Mouse (Mus musculus) hindbrain, postnatal 0 days (tissue): ENCODE data around the gene Cyp4f14. TPM values are rescaled to one million over a fixed set of nuclear protein-coding genes. Genes with fewer than 3 reads are reported as not detected.
A peak's percentile ranks its signal among the peaks of the same experiment; 100 is the strongest.

Experiments used
- ATAC-seq: fragments of 200-750 bp; cut with Nextera tagmentation; 2 replicates; pipeline ENCODE4 v1.8.0; 2017; ENCODE audit warnings: mild to moderate bottlenecking, moderate TSS enrichment, moderate library complexity
- DNase-seq: peaks from one replicate; pipeline ENCODE4 v3.0.0-alpha.2; 2015; ENCODE audit warnings: low spot score
- H3K27ac ChIP-seq: fragments of 300-500 bp; sonication (generic); 2 replicates; pipeline ENCODE4 v1.5.1; 2014; ENCODE audit warnings: mild to moderate bottlenecking
- H3K27me3 ChIP-seq: fragments of 300-500 bp; sonication (generic); 2 replicates; pipeline ENCODE4 v1.6.1; 2014; ENCODE audit warnings: low read length, mixed read lengths; ENCODE audit not compliant: insufficient read depth
- H3K36me3 ChIP-seq: fragments of 300-500 bp; sonication (generic); 2 replicates; pipeline ENCODE4 v1.6.1; 2014; ENCODE audit warnings: low read length, mixed read lengths; ENCODE audit not compliant: insufficient read depth
- H3K4me1 ChIP-seq: fragments of 300-500 bp; sonication (generic); 2 replicates; pipeline ENCODE4 v1.6.1; 2014; ENCODE audit warnings: antibody characterized with exemption, low read length, mixed read lengths; ENCODE audit not compliant: insufficient read depth
- H3K4me2 ChIP-seq: fragments of 300-500 bp; sonication (generic); 2 replicates; pipeline ENCODE4 v1.6.1; 2014; ENCODE audit warnings: low read depth, mild to moderate bottlenecking, low read length, moderate library complexity, mixed read lengths
- H3K4me3 ChIP-seq: fragments of 300-500 bp; sonication (generic); 2 replicates; pipeline ENCODE4 v1.5.1; 2014; ENCODE audit warnings: low read length
- H3K9ac ChIP-seq: fragments of 300-500 bp; sonication (generic); replicated peaks from 2 replicates; pipeline ENCODE4 v1.6.1; 2014; ENCODE audit warnings: mild to moderate bottlenecking, low read length, moderate library complexity, mixed read lengths
- H3K9me3 ChIP-seq: fragments of 300-500 bp; sonication (generic); 2 replicates; pipeline ENCODE4 v1.6.1; 2016; ENCODE audit warnings: low read length, mixed read lengths
- CTCF ChIP-seq: IDR thresholded peaks from 2 replicates; pipeline ENCODE4 v1.5.1; 2016; ENCODE audit warnings: antibody characterized with exemption, control low read depth, low read depth
- WGBS: fragments of 180-500 bp; shearing (Covaris S2); extraction: QIAGEN DNeasy Blood & Tissue Kit; methylation state at CpG from one replicate; pipeline ENCODE4 v1.1.7; 2014; 5-methylcytosine and 5-hydroxymethylcytosine counted together
- polyA plus RNA-seq: library from polyadenylated mRNA; unstranded; fragments of >200 nt; fragmentation: Nextera tagmentation; extraction: Ambion mirVana; gene quantifications from 2 replicates; pipeline ENCODE4 v1.2.1, GENCODE M21; 2015
- total RNA-seq: library from RNA; depleted of rRNA; stranded (reverse); fragments of >200 nt; gene quantifications from 2 replicates; pipeline ENCODE4 v1.2.3, GENCODE M21; 2014

The Cyp4f14 gene
- total and polyA plus RNA-seq, 2 experiments from 2014 or later, result 0.64 to 0.78 TPM

DNA sequence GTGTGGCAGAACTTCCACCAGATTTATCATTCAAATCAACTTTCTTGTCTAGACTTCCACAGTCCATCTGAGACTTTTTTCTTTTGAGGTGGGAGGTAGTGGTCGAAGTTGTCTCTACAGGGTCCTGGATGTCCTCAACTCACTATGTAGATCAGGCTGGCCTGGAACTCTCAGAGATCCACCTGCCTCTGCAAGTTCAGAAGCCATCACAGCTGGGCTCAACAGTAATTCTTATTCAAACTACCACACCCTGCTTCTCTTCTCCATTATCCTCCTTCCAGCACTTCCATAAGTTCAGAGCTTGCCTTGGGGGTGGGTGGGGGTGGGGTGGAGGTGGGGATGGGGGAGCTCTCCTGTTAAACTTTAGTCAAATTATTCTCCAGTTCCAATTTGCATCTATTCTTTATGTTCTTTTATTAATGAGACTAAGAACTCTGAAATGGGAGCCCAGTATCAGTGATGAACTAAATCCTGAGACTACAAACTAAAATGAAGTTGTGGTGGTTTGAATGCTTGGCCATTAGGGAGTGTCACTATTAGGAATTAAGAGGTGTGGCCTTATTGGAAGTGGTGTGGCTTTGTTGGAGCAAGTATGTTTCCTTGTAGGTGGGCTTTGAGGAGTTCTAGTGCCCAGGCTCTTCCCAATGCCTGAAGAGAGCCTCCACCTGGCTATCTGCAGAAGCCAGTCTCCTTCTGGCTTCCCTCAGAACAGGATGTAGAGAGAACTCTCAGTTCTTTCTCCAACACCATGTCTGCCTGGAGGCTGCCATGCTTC is 15.2 kb downstream of the Cyp4f14 start:
- no peak for TF ChIP-seq CTCF
- H3K9ac ChIP-seq, result no peak overlapping the region
- no peaks in the 10 kb centered on the region for H3K4me1 ChIP-seq
- DNase-seq (no peak), ATAC-seq (no peak)
- H3K27ac ChIP-seq, result no peak overlapping the region
- no peak overlapping the region for H3K4me3 ChIP-seq
- H3K4me2 ChIP-seq, result no peak overlapping the region
- WGBS, result 94% methylated on average over 1 of the region's 1 CpGs
- no peaks in the 10 kb centered on the region for H3K27me3 ChIP-seq
- no peaks in the 10 kb centered on the region for H3K9me3 ChIP-seq
- H3K36me3 ChIP-seq, result no peaks in the 10 kb centered on the region

DNA sequence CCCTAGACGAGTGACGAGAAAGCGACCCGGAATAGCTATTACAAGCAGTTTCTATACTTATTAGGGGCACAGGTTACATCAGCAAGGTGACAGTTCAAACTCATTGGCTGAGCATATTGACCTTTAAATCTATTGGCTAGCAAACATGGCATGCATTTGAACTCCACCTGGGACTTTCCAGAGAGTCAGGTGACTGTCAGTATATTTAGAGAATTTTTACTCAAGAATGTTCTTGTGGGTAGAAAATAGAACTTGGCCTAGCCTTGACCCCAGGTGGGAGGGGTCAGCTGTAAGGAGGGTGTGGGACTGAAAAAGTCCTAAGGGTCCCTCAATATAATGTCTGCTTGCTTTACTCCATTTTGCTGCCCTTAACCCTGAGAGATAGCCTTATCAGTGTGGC is 21.7 kb downstream of the Cyp4f14 start:
- no peaks in the 10 kb centered on the region for H3K27me3 ChIP-seq
- no peaks in the 10 kb centered on the region for H3K9me3 ChIP-seq
- no peak overlapping the region for H3K4me3 ChIP-seq
- no peak overlapping the region for H3K4me2 ChIP-seq
- H3K36me3 ChIP-seq, result no peaks in the 10 kb centered on the region
- no peak for DNase-seq
- no peak for ATAC-seq
- H3K9ac ChIP-seq, result no peak overlapping the region
- TF ChIP-seq CTCF, result no peak
- H3K4me1 ChIP-seq, result peaks cover 3% of the 10 kb centered on the region; the same call in 1 of the 2 replicates
- no peak overlapping the region for H3K27ac ChIP-seq
- 95% methylated on average over 4 of the region's 4 CpGs for WGBS

DNA sequence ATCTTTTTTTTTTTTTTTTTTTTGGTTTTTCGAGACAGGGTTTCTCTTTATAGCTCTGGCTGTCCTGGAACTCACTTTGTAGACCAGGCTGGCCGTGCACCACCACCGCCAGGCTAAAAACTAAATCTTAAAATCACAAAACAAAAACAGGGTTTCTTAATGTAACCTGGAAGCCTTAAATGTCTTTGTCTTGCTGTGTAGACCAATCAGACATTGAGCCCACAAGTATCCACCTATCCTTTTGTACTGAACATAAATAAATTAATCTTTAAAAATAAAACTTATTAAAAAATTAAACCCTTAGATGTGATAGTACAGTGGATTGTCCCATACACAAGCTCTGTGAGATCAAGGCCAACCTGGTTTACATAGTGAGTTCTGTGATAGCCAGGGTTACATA is 23.2 kb downstream of the Cyp4f14 start:
- no peak overlapping the region for H3K4me3 ChIP-seq
- ATAC-seq (no peak), DNase-seq (no peak)
- peaks cover 13% of the 10 kb centered on the region for H3K4me1 ChIP-seq
- no peak overlapping the region for H3K9ac ChIP-seq
- no peak overlapping the region for H3K4me2 ChIP-seq
- no peak for TF ChIP-seq CTCF
- H3K36me3 ChIP-seq, result no peaks in the 10 kb centered on the region
- H3K27me3 ChIP-seq, result no peaks in the 10 kb centered on the region
- WGBS, result 76% methylated on average over 3 of the region's 3 CpGs
- H3K27ac ChIP-seq, result no peak overlapping the region
- no peaks in the 10 kb centered on the region for H3K9me3 ChIP-seq

DNA sequence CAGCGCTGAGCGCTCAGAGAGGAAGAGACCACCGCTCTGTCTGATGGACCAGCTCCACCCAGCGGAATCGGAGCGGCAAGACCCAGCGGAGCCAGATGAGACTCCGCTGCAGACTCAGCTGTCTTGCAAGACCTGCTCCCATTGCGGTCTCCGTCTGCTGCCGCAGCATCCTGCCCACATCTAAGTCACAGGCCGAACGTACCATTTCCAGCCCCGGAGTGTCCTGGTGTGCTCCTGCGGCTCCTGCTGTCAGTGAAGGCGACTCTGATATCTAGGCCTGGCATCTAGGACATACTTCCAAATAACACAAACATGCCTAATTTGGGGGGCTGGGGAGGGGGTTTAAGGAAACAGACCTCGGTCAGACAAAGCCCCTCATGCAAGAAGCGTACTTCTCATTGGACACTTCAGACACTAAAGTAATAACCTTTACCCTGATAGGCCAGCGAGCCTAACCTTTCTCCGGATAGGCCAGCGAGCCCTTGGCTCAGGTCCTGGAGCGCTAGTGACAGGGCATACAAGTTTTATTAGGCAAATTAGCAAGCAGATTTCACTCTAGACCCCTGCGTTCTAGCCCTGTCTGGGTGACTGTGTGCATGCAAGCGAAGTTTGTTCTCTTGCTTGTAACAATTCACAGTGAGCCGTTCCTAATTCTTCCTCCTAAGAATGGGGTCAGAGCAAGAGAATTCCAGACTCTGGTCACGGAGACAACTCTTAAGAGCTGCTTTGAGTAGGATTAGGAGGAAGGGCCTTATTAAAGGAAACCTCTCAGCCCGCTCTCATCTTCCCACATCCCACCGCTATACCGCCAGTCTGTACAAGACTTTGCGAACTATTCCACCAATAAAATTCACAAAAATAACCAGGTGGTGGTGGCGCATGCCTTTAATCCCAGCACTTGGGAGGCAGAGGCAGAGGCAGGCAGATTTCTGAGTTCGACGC is 25.6 kb downstream of the Cyp4f14 start, which contains the start of gene Zfp870:
Gene Zfp870, minus strand, starts transcription at position 404 of the 942 bp plus-strand sequence.
- peak within 1 kb of the TSS; percentile 69 for H3K4me3 ChIP-seq
- H3K9me3 ChIP-seq, result no peaks in the 10 kb centered on the region
- WGBS, result 11% methylated on average over 33 of the region's 33 CpGs
- peak within 1 kb of the TSS; percentile 87 for H3K27ac ChIP-seq
- peak; percentile 99 for ATAC-seq
- peak within 1 kb of the TSS; percentile 72 for H3K9ac ChIP-seq
- no peaks in the 10 kb centered on the region for H3K36me3 ChIP-seq
- TF ChIP-seq CTCF, result peak; percentile 69
- peak within 1 kb of the TSS; percentile 89 for H3K4me2 ChIP-seq
- H3K27me3 ChIP-seq, result no peaks in the 10 kb centered on the region
- peak; percentile 95 for DNase-seq
- H3K4me1 ChIP-seq, result peaks cover 13% of the 10 kb centered on the region

DNA sequence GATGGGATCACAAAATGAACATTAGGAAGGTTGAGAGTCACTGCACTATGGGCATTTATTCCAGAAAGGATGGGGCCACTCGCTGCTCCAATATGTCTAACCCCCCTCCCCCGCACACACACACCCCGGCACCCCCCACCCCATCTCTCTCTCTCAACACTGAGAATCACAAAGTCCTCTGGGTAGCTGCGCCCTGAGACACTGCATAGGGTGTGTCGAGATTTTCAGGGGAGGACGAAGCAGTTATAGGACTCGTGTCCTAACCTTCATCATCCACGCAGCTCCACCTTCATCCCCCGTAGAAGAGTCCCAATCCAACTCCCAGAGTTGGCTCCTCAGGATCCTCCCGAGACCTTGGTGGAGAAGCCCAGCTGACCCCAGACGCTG is 26.3 kb downstream of the Cyp4f14 start:
- H3K4me2 ChIP-seq, result peak overlapping the region; percentile 89
- no peaks in the 10 kb centered on the region for H3K9me3 ChIP-seq
- ATAC-seq, result peak; percentile 60
- H3K36me3 ChIP-seq, result no peaks in the 10 kb centered on the region
- H3K9ac ChIP-seq, result peak overlapping the region; percentile 72
- no peak for DNase-seq
- WGBS, result 3% methylated on average over 11 of the region's 11 CpGs
- TF ChIP-seq CTCF, result no peak
- H3K27ac ChIP-seq, result peak overlapping the region; percentile 87
- no peaks in the 10 kb centered on the region for H3K27me3 ChIP-seq
- H3K4me1 ChIP-seq, result peaks cover 13% of the 10 kb centered on the region
- H3K4me3 ChIP-seq, result peak overlapping the region; percentile 69

DNA sequence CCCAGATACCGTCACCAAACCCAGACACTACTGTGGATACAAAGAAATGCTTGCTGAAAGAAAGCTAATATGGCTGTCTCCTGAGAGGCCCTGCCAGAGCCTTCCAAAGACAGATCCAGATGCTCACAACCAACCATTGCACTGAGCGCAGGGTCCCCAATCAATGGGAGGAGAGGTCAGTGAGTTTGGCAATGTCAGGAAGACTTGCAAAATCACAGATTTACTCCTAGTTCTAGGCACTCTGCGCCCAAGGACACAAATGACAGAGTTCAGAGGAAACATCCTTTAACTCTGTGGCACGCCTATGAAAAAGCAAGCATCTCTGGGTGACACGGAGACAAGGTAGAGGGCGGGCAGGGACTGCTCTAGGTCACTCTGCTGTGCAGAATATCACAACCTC is 27.5 kb downstream of the Cyp4f14 start:
- H3K4me1 ChIP-seq, result peaks cover 13% of the 10 kb centered on the region
- no peak for TF ChIP-seq CTCF
- H3K9me3 ChIP-seq, result no peaks in the 10 kb centered on the region
- 92% methylated on average over 6 of the region's 6 CpGs for WGBS
- no peaks in the 10 kb centered on the region for H3K27me3 ChIP-seq
- no peak overlapping the region for H3K4me2 ChIP-seq
- DNase-seq (no peak), ATAC-seq (no peak)
- H3K27ac ChIP-seq, result no peak overlapping the region
- no peak overlapping the region for H3K4me3 ChIP-seq
- H3K36me3 ChIP-seq, result no peaks in the 10 kb centered on the region
- no peak overlapping the region for H3K9ac ChIP-seq
